Mouse (Mus musculus) ES-Bruce4 (cell line): ENCODE results near the gene Ncstn.

Experiments used
- CTCF ChIP-seq: IDR thresholded peaks from one replicate; pipeline ENCODE4 v1.8.1; 2011; ENCODE audit warnings: low read depth, low read length
- POLR2A ChIP-seq: IDR thresholded peaks from one replicate; pipeline ENCODE4 v1.8.1; 2011; ENCODE audit warnings: low read length; ENCODE audit not compliant: insufficient read depth

DNA sequence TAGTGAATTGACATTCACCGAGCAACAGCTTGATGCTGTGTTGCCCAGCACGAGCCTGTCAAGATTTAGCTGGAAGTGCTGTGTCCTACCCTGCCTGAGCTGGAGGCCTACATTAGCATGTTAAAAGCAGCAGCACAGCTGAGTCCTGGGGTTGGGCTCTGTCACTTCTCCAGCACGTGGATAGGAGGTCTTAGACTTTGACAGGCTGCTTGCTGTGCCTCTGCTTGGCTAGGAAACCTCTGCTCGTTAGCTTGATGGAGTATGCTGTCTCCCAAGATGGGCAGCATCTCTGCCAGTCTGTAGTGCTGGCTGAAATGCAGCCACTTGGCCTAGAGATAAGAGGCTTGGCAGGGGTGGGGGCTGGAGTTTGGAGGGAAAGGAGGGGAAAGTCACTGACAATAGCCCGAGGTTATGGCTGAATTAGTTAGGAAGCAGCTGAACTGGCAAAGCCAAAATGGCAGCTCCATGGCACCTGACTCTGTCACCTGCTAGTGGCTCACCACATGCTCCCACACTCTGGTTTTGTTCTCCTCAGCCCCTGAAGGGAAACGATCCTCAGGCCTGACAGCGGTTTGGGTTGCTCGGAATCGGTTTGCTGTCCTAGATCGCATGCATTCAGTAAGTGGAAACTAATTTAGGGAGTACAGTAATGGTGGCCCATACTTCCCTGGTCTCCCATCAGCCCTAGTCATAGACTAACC, 25.3 kb upstream of the Ncstn start:
- TF ChIP-seq POLR2A (no peak), CTCF (no peak)
